Mouse (Mus musculus) urinary bladder, adult 18-20 months (tissue): ENCODE data around the gene Gpr34.

Source experiments
- DNase-seq, 2 experiments: peaks; one replicate each; pipeline ENCODE4 v3.0.0; 2022; ENCODE audit warnings: low spot score in 2 of 2, mixed read lengths in 2 of 2

The Gpr34 gene

DNA sequence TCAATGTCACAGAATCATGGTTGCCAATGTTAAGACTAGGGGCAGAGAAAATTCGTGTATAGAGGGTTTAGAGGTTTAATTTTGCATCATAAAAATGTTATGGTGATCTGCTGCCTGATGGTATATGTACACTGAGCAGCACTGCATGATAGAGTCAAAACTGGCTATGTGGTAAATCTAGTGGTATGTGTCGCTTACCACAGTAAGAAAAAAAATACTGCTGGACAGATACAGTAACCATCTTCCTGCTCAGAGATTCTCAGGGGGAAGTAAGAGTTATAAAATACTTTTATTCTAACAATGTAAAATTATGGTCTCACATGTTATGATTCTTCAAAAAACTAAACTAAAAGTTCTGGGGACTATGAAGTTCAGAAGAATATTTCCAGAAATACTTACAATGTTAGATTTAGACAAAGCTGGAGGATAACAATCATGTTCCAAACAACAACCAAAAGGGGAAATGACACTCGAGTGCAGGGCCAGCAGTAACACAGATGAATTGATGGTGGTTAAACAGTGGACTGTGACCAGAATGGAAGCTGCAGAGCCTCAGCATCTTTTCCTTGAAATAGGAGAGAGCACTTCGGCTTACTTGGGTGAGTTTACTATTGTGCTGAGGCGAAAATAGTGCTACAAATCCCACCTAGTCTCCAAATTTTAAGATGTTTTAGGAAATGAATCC is at the start of gene Gpr34:
TSS of gene Gpr34 (plus strand) at position 491 of the 685 bp plus-strand sequence.
- DNase-seq = no peak

DNA sequence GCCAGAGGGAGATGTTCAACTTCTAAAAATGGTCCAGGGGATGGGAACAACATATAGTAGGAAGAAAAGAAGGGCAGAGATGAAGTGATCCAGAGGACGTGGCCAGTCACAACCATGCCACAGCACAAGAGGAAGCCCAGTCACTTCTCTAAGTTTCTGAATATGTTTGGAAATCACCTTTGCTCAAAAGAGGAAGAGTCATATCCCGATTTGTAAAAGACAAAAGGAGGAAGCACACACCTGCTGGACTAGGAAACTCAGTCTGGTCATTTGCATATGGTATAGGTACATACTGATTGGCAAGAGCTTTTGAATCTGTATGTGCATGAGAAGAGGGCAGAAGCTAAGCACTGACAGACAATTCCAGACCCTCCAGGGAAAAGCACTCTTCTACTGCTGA is 32.5 kb upstream of the Gpr34 start:
- no peak for DNase-seq

DNA sequence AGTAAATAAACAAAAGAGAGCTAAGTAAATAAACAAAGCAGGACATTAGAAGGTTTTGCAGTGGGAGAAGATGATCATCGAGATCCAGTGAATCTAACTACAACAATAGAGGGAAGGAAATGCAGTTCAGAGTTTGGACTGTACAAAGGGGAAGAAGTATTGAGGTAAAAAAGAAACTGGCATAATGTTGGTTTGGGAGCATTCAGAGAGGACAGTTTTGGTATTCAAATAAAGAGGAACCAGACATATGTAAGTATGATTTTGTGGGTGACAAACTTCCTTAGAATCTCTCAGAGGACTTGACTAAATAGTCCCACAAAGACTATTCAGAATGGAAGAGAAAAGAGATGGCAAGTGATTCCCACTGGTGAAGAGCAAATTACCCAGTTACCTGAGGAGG is 31.9 kb upstream of the Gpr34 start:
- no peak for DNase-seq

DNA sequence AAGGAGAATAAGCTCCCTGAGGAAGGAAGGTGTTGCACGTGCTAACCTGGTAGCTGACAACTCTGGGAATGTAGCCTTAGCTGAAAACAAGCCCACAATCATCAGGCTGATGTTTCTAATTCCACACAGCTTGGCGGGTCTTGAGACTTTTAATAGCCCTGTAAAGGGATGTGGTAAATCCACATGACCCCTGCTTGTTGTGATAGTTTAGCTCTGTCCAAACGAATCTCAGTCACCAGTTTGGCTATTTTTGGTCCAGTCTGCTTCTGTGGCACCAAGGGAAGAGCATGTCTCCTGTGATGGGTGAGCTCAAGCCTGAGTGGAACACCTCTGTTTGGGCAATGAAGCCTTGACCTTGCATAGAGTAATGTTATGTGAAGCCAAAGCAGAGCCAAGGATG is 25.1 kb upstream of the Gpr34 start:
- DNase-seq = no peak

DNA sequence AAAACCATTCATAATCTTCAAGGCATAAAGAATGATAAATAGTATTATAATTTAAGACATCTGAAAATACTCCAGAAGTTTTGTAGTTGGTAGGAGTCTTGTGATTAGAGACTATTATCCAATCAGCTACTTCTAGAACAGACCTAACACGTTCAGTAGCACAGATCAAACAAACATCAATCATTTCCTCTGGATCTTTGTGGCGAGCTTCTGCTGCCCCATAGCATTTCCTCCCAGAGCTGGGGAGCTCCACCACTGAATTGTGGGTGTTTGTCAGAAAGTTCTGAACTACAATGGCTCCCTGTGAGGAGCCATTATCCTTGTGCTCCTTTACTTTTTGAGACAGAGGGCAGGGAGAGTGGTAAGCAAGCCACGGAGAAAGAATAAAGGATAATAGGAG is 24.1 kb upstream of the Gpr34 start:
- DNase-seq = no peak

DNA sequence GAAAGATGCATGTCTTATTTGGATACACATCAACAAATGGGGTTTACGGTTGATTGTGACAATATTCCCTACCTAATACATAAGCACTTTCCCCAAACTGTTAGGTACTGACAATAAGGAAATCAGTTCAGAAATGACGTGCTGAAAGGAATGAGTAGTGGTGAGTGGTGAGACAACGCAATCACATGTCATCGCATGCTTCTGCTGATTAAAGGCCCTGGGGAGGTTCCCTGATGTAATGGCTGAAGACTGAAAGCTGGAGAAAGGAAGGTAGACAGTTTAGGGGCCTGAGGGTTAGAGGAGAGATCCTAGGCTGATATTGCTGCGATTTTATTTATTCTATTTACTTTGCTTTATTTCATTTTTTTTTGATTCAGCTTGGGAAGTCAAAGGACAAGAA is 20.8 kb upstream of the Gpr34 start:
- no peak for DNase-seq

DNA sequence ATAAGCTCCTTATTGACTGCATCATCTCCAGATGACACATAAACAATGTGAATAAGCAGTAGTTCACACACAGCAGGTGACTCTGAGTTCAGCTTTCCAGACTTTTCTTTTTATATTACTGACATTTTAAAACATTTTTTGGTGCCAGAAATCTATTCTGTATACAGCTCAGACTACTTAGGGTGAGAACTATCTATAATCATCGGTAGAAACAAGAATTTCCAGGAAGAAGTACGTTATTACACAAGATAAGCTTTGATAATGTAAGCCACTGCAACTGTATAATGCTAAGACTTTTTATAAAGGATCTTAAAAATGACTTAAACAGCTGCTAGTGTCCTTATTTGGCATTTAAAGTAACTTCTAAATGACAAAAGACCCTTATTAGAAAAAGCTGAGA is 19.8 kb upstream of the Gpr34 start:
- no peak for DNase-seq

DNA sequence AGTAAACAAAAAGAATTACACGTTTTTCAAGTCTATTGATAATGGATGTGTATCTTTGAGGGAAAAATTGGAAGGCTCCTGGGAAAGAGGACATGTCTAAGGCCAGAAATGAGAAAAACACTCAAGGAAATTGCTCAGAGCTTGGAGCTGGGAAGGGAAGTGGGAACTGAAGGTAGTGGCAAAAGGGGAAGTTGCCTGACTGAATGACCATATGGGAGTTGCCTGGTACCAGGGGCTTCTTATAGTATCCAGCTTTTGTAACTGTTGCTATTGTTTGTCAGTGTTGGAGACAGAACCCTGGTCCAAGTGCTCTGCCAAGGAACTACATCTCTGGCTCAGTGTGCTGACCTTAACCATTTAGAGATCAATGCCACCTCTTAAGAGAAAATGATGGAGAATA is 15.2 kb upstream of the Gpr34 start:
- DNase-seq = no peak

DNA sequence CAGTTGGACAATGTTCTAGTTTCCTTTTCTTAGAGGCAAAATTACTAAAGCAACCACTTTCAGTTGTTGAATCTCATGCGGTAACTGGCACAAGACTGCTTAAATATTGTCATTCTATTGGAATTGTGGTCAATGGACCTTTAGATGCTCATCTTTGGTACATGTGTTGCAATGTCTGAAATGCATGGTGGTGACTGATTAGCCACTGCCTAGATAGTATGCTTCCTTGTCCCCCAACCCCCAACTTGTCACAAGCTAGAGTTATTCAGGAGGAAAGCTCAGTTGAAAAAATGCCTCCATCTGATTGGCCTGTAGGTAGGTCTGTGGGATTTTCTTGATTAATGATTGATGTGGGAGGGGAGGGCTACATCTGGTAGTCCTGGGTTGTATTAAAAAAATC is 14.6 kb upstream of the Gpr34 start:
- DNase-seq = no peak

DNA sequence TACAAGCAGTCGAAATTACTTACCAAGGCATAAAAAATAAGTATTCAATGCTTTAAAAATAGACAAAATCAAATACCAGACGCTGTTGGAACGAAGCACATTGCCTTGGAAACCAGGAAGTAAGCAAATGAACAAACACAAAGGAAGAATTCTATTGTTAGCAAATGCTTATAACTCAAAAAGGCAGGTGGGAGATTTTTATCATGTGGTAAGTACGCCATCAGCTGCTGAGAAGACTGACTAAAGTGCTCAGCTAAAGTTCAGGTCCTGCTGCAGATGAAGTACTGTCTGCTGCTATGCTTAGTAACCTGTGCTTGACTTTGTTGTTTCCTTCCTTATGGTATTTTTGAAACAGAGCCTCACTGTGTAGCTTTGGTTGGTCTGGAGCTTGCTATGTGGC is 13.4 kb upstream of the Gpr34 start:
- no peak for DNase-seq

DNA sequence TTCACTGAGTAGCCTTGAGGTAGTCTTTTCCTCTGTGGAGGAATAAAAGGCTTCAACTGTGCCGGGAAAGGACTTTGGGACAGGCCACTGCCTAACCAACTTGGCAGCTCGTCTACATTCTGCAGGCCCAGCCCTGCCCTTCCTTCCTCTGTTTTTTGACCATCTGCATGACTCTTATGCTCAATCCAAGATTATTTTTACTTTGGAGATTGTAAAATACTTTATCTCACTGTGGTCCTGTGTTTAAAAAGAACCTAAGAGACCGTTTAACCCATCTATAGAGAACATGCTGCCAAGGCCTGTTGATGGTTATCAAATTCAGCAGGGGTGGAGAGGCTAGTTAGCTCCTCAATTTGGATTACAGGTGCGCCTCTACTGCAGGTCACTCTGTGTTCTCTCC is 10.4 kb upstream of the Gpr34 start:
- no peak for DNase-seq

DNA sequence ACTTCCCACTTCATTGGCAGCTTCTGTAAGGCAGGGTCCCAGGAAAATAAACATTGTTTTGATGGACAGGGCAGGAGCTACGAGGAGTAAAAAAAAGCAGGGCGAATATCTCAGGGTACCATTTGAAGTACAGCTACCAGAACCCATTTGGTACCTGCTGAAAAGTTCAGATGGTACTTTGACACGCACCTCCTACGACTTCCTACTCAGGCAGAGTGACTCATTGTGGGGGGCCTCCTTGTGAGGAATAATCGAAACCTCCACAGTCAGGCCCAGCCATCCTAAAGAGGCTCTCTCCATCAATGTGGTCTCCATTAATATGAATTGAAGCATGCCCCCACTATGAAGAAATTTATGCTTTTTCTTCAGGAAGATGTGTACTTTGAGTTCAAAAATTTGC is 9.2 kb upstream of the Gpr34 start:
- no peak for DNase-seq

DNA sequence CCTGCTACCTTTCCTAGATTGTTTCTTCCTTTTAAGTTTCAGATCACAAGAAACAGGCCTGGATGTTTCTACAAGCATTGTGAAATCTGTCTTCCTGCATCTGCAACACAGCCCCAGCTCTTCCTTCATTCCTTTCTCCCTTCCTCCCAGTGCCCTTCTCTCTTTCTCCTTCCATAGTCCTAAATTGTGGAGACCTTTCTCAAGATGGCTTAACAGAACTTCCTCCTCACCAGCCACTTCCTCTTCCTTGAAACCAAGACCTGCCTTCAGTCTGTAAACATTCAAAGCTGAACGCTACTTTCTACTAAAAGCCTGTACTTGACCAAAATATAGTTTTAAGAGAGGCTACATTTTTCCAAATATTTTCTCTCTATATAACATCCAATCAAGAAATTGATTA is 4.5 kb downstream of the Gpr34 start:
- DNase-seq = no peak

DNA sequence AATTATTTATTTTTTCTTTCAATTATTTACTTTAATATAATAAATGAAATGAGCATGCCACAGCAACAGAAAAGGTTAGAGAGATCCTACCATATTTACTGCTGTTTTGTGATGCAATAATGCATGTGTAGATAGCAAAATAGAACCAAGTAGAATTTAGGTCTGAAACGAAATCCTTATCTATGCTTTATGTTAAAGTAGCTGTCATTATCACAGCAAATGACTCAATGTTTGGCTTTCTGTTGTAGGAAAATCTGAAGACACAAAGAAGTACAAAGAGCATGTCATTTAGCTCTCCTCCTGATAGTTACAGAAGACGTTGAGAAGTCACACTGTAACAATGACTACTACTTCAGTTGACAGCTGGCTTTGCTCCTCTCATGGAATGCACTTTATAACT is 7.0 kb downstream of the Gpr34 start:
- DNase-seq = no peak

DNA sequence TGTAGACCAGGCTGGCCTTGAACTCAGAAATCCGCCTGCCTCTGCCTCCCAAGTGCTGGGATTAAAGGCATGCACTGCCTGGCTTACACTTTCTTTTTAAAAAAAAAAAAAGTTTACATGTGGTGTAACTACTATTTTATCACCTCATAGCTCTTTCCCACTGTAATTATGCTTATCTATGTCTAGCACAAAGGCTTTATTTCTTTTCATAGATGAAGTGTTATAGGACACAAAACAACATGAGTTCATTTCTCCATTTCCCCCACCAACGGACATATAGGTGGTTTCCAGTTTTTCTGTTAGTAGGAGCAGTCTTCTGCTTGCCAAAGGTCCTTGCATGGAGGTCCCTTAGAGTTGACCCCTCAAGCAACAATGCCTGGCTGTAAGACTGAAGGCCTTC is 20.0 kb downstream of the Gpr34 start:
- DNase-seq = no peak

DNA sequence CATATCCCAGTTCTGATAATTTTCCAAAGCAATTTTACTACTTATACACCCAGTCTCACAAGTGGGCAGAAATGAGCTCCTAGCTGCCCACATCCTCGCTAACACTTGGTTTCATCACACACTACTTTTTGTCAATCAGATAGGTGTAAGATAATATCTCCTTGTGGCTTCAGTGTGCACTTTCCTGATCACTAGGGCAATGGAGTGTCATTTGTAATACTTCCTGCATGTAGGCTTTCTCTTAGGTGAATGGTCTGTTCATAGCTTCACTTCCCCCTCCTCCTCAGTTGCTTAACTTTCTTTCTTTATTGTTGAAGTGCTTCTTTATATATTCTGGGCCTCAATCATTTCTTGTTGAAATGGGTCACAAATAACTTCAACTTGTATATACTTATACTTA is 20.4 kb downstream of the Gpr34 start:
- DNase-seq = no peak

DNA sequence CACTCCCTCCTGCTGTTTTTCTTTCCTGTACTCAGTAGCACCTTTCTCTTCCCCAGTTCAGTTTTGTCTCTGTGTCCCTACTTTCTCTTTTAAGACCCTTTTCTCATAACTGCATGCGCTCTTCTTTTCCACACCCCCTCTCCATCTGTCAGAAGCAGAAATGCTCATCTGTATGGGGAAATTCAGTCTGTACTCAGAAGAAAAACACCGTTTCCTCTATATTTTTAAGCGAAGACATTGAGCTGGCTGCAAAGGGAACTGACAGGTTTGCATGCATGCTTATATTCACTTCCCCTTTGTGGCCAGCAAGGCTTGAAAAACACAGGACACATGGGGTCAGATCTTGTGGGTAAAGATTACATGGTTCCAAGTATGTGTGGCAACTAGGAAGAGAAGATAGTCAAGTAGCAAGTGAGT is 23.1 kb downstream of the Gpr34 start:
- no peak for DNase-seq

DNA sequence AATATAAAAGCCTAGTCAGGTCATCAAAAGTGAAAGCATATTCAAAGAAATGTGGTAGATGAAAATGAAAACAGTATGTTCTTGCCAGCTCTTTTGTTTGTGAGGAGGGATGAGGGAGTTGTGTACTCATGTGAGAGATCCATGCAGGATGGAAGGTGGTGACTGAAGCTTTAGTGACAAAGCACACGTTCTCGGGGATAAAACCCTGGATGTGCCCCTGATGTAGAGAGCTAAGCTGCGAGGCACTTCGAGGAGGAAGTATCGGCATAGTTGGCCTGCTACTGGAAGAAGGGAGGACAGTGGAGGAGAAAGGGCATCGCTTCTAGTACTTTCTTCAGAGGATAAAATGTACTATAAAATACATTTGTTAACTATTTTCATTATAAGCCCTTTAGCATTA is 24.0 kb downstream of the Gpr34 start:
- DNase-seq = no peak

DNA sequence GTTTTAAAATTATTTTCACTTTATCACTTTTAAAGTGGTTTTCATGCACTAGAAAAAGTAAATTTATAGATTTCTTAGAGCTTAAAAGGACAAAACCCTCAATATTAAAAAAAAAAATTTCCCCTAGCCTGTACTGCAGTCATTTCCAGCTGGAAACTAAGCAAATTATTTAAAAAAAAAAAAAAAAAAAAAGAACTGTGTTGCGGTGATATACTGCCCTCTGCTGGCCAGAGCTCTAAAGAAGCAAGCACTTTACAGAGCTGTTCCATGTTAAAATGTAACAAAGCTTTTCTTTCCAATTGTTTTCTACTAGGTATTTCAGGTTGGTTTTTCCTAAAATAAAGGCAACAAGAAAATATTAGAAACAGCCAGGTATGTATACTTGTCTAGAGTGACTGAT is 24.8 kb downstream of the Gpr34 start:
- DNase-seq = no peak

DNA sequence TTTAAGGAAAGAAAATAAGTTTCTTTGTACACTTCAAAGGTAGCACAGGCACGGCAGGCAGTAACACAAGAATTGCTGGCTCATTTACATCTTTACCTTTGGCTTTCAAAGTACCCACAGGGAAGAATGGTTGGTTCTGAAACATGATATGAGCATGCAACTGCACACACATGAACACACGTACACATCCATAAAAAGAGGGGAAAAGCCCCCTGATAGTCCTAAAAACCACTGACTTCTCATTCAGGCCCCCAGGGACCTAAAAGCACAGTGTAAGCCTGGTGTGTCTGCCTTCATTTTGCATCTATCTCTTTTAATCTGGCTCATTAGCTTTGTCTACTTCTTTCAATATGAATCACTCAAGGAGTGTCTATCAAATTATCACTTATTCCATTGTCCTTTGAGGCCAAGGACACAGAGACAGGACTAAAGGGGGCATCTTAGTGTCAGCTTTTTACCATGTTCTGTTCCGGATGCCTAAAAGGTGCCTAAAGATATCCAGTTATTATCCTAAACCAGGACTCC is 26.8 kb downstream of the Gpr34 start:
- no peak for DNase-seq

DNA sequence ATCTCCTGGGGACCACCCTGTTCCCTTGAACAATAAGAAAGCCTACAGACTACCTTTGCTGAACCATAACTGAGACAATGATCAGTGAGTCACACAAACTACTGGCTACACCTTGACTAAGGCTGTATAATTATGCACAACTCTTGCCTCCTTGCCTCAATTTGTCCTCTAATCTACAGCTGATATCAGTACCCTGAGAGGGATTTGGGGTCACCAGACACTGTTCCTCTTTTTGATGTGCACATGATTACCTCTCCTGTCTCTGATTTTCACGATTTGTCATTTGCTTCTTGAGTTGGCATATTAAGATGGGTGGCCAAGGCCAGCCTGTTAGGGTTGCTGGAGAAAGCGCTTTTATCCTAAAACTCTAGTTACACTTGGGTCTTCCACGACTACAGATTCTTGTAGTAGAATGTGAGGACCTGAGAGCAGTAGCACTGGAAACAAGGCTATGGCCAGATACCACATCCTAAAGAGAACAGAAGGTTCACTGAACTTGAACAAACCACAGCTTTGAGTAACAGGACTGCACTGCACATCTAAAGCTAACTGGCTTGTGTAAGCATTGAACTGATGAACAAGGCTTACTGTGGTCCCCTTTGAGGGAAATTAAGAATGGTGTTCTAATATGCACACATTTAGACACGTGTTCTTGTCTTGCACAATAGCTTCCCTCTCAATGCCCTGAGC is 27.5 kb downstream of the Gpr34 start:
- DNase-seq = no peak

DNA sequence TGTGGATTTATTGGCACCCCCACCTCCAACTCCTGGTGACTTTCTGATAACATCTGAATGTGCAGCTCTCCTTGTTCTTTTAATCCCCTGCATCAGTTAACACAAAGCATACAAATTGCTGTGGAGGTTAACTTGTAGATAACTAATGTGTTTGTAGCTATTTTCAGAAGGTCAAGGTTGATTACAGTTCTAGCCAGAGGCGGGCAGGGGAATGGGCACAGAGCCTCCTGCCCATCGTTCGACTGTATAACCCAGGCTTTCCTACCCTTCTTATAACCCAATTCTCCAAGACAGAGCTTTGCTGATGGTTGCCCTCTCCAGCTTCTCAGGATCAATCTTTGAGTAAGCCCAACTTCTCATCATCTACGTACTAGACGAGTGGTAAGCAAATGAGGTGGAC is 29.2 kb downstream of the Gpr34 start, which contains the start of gene Gpr82:
TSS of gene Gpr82 (plus strand) at position 301 of the 400 bp plus-strand sequence.
- DNase-seq = no peak

DNA sequence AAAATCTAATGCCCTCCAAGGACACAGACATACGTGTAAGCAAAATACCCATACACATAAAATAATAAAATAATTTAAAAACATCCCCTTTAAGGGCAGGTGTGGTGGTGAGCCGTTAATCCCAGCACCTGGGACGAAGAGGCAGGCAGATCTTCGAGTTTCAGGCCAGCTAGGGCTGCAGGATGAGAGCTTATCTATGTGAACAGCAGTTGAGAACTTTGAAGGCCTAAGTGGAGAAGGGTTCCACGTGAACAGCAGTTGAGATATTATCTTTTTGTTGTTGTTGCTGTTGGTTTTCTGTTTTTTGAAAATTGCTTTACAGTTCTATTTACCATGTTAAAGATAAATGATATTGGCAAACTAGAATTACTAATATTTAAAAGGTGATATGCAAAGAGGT is 37.0 kb downstream of the Gpr34 start:
- DNase-seq = no peak

DNA sequence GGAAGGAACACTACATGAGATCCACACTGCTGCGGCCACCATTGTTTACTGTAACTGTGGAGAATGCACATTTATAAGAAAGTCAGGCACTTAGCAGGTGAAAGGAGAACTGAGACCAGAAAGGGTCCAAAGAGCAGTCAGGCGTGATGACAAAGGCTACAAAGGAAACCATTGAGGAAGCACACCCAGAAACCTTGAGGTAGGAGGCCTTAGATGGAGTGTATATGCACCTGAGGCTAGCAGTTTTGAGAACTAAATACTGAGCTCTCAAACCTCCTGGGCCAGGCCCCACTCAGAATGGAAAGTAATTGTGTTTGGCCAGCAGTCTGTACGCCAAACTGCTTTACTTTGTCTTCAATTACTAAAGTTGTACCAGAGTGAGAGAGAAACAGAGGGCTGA is 38.5 kb downstream of the Gpr34 start:
- no peak for DNase-seq
